Mouse (Mus musculus) adrenal gland, postnatal 25 days (tissue): ENCODE data around the gene Apba2. TPM values are rescaled to one million over a fixed set of nuclear protein-coding genes. Genes with fewer than 3 reads are reported as not detected.

Experiments
- total RNA-seq: library from RNA; stranded (reverse); gene quantifications from 2 replicates; pipeline ENCODE4 v1.2.3, GENCODE M21; 2021

Gene Apba2
- total RNA-seq, 1 experiment from 2014 or later = not detected

Other genes with a start within 250 kb of the Apba2 start
- gene Mtmr10, start 214.1 kb upstream of the Apba2 start, total RNA-seq = 22.2 and 37.2 TPM in 2 replicates
- gene Fan1, start 127.6 kb upstream of the Apba2 start, total RNA-seq = 9.5 and 12.5 TPM in 2 replicates
- 23.6 and 36.7 TPM in 2 replicates for gene Mphosph10, start 109.4 kb upstream of the Apba2 start, total RNA-seq
- gene Mcee, start 109.1 kb upstream of the Apba2 start, total RNA-seq = 72.1 and 75.4 TPM in 2 replicates